ENCODE assay signal across 19 mouse cellular contexts in genomic region chr2:121600736-121601135, GRCm38 (mm10).
A peak's percentile ranks its signal among the peaks of the same experiment; 100 is the strongest.
DNase-seq lines count a peak whose midpoint lies in the region; ATAC-seq lines count a peak whose summit lies in the region.
"Had no signal": no experiment of that assay in that cellular context is flagged by ENCODE, and none has a peak within 500 bp of the region (broad histone marks: within the 10 kb centered on the region; RNA-seq: fewer than 3 reads in every experiment).

No protein-coding gene starts in this region.

- H3K4me1 ChIP-seq in hindbrain, embryonic 15.5 days (replicated peaks): peaks cover 16% of the 10 kb centered on the region
- no peaks in the 10 kb centered on the region for H3K4me1 ChIP-seq in hindbrain, embryonic 11.5 days (replicated peaks; ENCODE audit: control insufficient read depth, insufficient read depth, low read length)
- H3K4me1 ChIP-seq in neural tube, embryonic 14.5 days (ENCODE audit: control insufficient read depth, insufficient read depth, low read length): peaks cover 4% of the 10 kb centered on the region; the same call in 1 of the 2 replicates
- H3K4me1 ChIP-seq in midbrain, embryonic 10.5 days: 0 out of 2 replicates have a peak, but pooled peaks cover 1% of the 10 kb centered on the region
- H3K4me1 ChIP-seq: embryonic facial prominence, embryonic 13.5 days; hindbrain, embryonic 12.5 days had no signal

- H3K27me3 ChIP-seq in hindbrain, embryonic 15.5 days: no peaks in the 10 kb centered on the region
- H3K27me3 ChIP-seq in hindbrain, embryonic 11.5 days (ENCODE audit: control insufficient read depth, insufficient read depth, low read length): no peaks in the 10 kb centered on the region
- H3K27me3 ChIP-seq in neural tube, embryonic 14.5 days (ENCODE audit: control insufficient read depth, insufficient read depth, low read length): no peaks in the 10 kb centered on the region
- no peaks in the 10 kb centered on the region for H3K27me3 ChIP-seq in midbrain, embryonic 10.5 days (ENCODE audit: low read depth, poor library complexity, severe bottlenecking)
- H3K27me3 ChIP-seq: forebrain, embryonic 13.5 days; heart, embryonic 12.5 days; hindbrain, embryonic 12.5 days had no signal

- no peak for DNase-seq in hindbrain, embryonic 11.5 days (ENCODE audit: low spot score)
- no peak for DNase-seq in neural tube, embryonic 10.5 days (ENCODE audit: extremely low spot score, low spot score)
- peak; percentile 69 for DNase-seq in NIH3T3 (ENCODE audit: low read depth)
- DNase-seq in kidney, postnatal 14 days: no peak
- DNase-seq in midbrain, embryonic 10.5 days (ENCODE audit: low spot score): no peak
- DNase-seq: adrenal gland, adult 2 months; adrenal gland, postnatal 25 days; cerebellum, adult 18-20 months; cerebellum, adult 9-11 months; cerebellum, postnatal 36 days; forebrain, postnatal 0 days; gastrocnemius, postnatal 14 days; heart, postnatal 36 days had no signal

- H3K27ac ChIP-seq in hindbrain, embryonic 15.5 days (replicated peaks): peak overlapping the region; percentile 34; the same call in 1 of the 2 replicates
- H3K27ac ChIP-seq in hindbrain, embryonic 11.5 days (ENCODE audit: low read depth, low read length): no peak overlapping the region
- peak overlapping the region; percentile 29; the same call in 1 of the 2 replicates for H3K27ac ChIP-seq in neural tube, embryonic 14.5 days (ENCODE audit: low read depth, low read length)
- H3K27ac ChIP-seq in midbrain, embryonic 10.5 days (replicated peaks): no peak overlapping the region
- H3K27ac ChIP-seq: embryonic facial prominence, embryonic 13.5 days; forebrain, embryonic 13.5 days; hindbrain, embryonic 12.5 days had no signal

- H3K4me2 ChIP-seq in hindbrain, embryonic 15.5 days: no peak overlapping the region
- no peak overlapping the region for H3K4me2 ChIP-seq in hindbrain, embryonic 11.5 days (replicated peaks; ENCODE audit: low read depth, low read length)
- no peak overlapping the region for H3K4me2 ChIP-seq in neural tube, embryonic 14.5 days (ENCODE audit: low read depth, low read length)
- H3K4me2 ChIP-seq: embryonic facial prominence, embryonic 13.5 days; forebrain, embryonic 13.5 days; heart, embryonic 12.5 days; hindbrain, embryonic 12.5 days had no signal

- H3K9me3 ChIP-seq in hindbrain, embryonic 15.5 days: no peaks in the 10 kb centered on the region
- no peaks in the 10 kb centered on the region for H3K9me3 ChIP-seq in hindbrain, embryonic 11.5 days (ENCODE audit: control insufficient read depth, low read length)
- no peaks in the 10 kb centered on the region for H3K9me3 ChIP-seq in neural tube, embryonic 14.5 days (ENCODE audit: control insufficient read depth, low read length)
- no peaks in the 10 kb centered on the region for H3K9me3 ChIP-seq in midbrain, embryonic 10.5 days (replicated peaks)
- H3K9me3 ChIP-seq: embryonic facial prominence, embryonic 13.5 days; forebrain, embryonic 13.5 days; heart, embryonic 12.5 days; hindbrain, embryonic 12.5 days had no signal

- WGBS in hindbrain, embryonic 15.5 days: 90% methylated on average over 8 of the region's 8 CpGs
- 91% methylated on average over 8 of the region's 8 CpGs for WGBS in hindbrain, embryonic 11.5 days
- WGBS in neural tube, embryonic 14.5 days: 87% methylated on average over 8 of the region's 8 CpGs
- 92% methylated on average over 8 of the region's 8 CpGs for WGBS in midbrain, embryonic 10.5 days

- no peak for ATAC-seq in hindbrain, embryonic 15.5 days (ENCODE audit: low FRiP score, low read depth)
- ATAC-seq in hindbrain, embryonic 11.5 days (ENCODE audit: low FRiP score): no peak
- ATAC-seq in neural tube, embryonic 14.5 days (ENCODE audit: low read depth): no peak
- ATAC-seq: forebrain, embryonic 13.5 days; forebrain, postnatal 0 days had no signal

- H3K36me3 ChIP-seq in hindbrain, embryonic 15.5 days: no peaks in the 10 kb centered on the region
- no peaks in the 10 kb centered on the region for H3K36me3 ChIP-seq in hindbrain, embryonic 11.5 days (ENCODE audit: control insufficient read depth, insufficient read depth, low read length)
- no peaks in the 10 kb centered on the region for H3K36me3 ChIP-seq in neural tube, embryonic 14.5 days (ENCODE audit: control insufficient read depth, insufficient read depth, low read length)
- no peaks in the 10 kb centered on the region for H3K36me3 ChIP-seq in midbrain, embryonic 10.5 days
- H3K36me3 ChIP-seq: embryonic facial prominence, embryonic 13.5 days; heart, embryonic 12.5 days; hindbrain, embryonic 12.5 days had no signal

- H3K4me3 ChIP-seq in hindbrain, embryonic 15.5 days: no peak overlapping the region
- no peak overlapping the region for H3K4me3 ChIP-seq in hindbrain, embryonic 11.5 days (ENCODE audit: low read depth, low read length)
- H3K4me3 ChIP-seq in neural tube, embryonic 14.5 days (ENCODE audit: low read depth, low read length): no peak overlapping the region
- H3K4me3 ChIP-seq in midbrain, embryonic 10.5 days: no peak overlapping the region
- H3K4me3 ChIP-seq: embryonic facial prominence, embryonic 13.5 days; forebrain, embryonic 13.5 days; heart, embryonic 12.5 days; hindbrain, embryonic 12.5 days had no signal

- H3K9ac ChIP-seq in hindbrain, embryonic 15.5 days: no peak overlapping the region
- no peak overlapping the region for H3K9ac ChIP-seq in hindbrain, embryonic 11.5 days (ENCODE audit: low read depth, low read length)
- H3K9ac ChIP-seq in neural tube, embryonic 14.5 days (replicated peaks; ENCODE audit: low read depth, low read length): no peak overlapping the region
- H3K9ac ChIP-seq: embryonic facial prominence, embryonic 13.5 days; forebrain, embryonic 13.5 days; forebrain, postnatal 0 days; heart, embryonic 12.5 days; hindbrain, embryonic 12.5 days had no signal

Comparison
In these comparisons a context has a peak if more than half of its experiments do, and no peak if none do; other contexts are left out.
1. H3K27ac ChIP-seq: peak in hindbrain, embryonic 15.5 days (single experiment) and neural tube, embryonic 14.5 days (single experiment); none in hindbrain, embryonic 11.5 days (single experiment) and midbrain, embryonic 10.5 days (single experiment).